Mouse (Mus musculus): ENCODE data around the gene Nckap5l. TPM values are rescaled to one million over a fixed set of nuclear protein-coding genes. Genes with fewer than 3 reads are reported as not detected.

Nckap5l gene
- polyA plus RNA-seq, 1 experiment from 2014 or later = 9.3 TPM

- H3K9ac ChIP-seq = no peak overlapping the region
- H3K4me2 ChIP-seq = peak overlapping the region; percentile 4; the same call in 1 of the 2 replicates
Observed at GRCm38 (mm10) chr15:99440816-99441457, 16.6 kb downstream of the Nckap5l start.

GRCm38 (mm10) chr15:99440112-99440815, 17.3 kb downstream of the Nckap5l start:
- 45% methylated on average over 2 of the region's 2 CpGs for WGBS
- Histone ChIP-seq H3K4me3 (no peak overlapping the region), H3K27me3 (no peaks in the 10 kb centered on the region), H3K9ac (no peak overlapping the region), H3K4me2 (peak overlapping the region; percentile 4; the same call in 1 of the 2 replicates), H3K27ac (peak overlapping the region; percentile 83), H3K36me3 (ENCODE audit: poor library complexity, severe bottlenecking) (peaks cover 17% of the 10 kb centered on the region), H3K4me1 (peaks cover 32% of the 10 kb centered on the region), H3K9me3 (replicated peaks) (no peaks in the 10 kb centered on the region)
- peak; percentile 80 for ATAC-seq

More at GRCm38 (mm10) chr15:99440816-99441457, 16.6 kb downstream of the Nckap5l start:
- Histone ChIP-seq H3K4me3 (no peak overlapping the region), H3K36me3 (ENCODE audit: poor library complexity, severe bottlenecking) (peaks cover 17% of the 10 kb centered on the region), H3K27ac (peak overlapping the region; percentile 83), H3K27me3 (no peaks in the 10 kb centered on the region), H3K9me3 (replicated peaks) (no peaks in the 10 kb centered on the region), H3K4me1 (peaks cover 29% of the 10 kb centered on the region)
- peak; percentile 33 for ATAC-seq
- WGBS = 51% methylated on average over 8 of the region's 8 CpGs

- H3K27ac ChIP-seq = no peak overlapping the region
- peaks cover 17% of the 10 kb centered on the region for H3K36me3 ChIP-seq (ENCODE audit: poor library complexity, severe bottlenecking)
- peaks cover 32% of the 10 kb centered on the region for H3K4me1 ChIP-seq
- WGBS = 84% methylated on average over 8 of the region's 8 CpGs
- no peak overlapping the region for H3K9ac ChIP-seq
- no peaks in the 10 kb centered on the region for H3K27me3 ChIP-seq
- no peak overlapping the region for H3K4me3 ChIP-seq
- no peak overlapping the region for H3K4me2 ChIP-seq
- H3K9me3 ChIP-seq (replicated peaks) = no peaks in the 10 kb centered on the region
- ATAC-seq = no peak
Observed at GRCm38 (mm10) chr15:99438966-99439698, 18.4 kb downstream of the Nckap5l start.

GRCm38 (mm10) chr15:99433913-99434312, 23.6 kb downstream of the Nckap5l start:
- Histone ChIP-seq H3K27me3 (no peaks in the 10 kb centered on the region), H3K9ac (no peak overlapping the region), H3K36me3 (ENCODE audit: poor library complexity, severe bottlenecking) (peaks cover 60% of the 10 kb centered on the region), H3K27ac (no peak overlapping the region), H3K4me2 (no peak overlapping the region), H3K4me1 (peaks cover 11% of the 10 kb centered on the region), H3K4me3 (no peak overlapping the region), H3K9me3 (replicated peaks) (no peaks in the 10 kb centered on the region)
- ATAC-seq = no peak
- 91% methylated on average over 12 of the region's 12 CpGs for WGBS

GRCm38 (mm10) chr15:99433081-99433718, 24.3 kb downstream of the Nckap5l start:
- Histone ChIP-seq H3K27me3 (no peaks in the 10 kb centered on the region), H3K9ac (no peak overlapping the region), H3K4me3 (no peak overlapping the region), H3K36me3 (ENCODE audit: poor library complexity, severe bottlenecking) (peaks cover 64% of the 10 kb centered on the region), H3K4me2 (no peak overlapping the region), H3K27ac (no peak overlapping the region), H3K9me3 (replicated peaks) (no peaks in the 10 kb centered on the region), H3K4me1 (peaks cover 11% of the 10 kb centered on the region)
- no peak for ATAC-seq
- 90% methylated on average over 16 of the region's 16 CpGs for WGBS

GRCm38 (mm10) chr15:99431967-99432366, 25.6 kb downstream of the Nckap5l start:
- no peaks in the 10 kb centered on the region for H3K9me3 ChIP-seq (replicated peaks)
- H3K27me3 ChIP-seq = no peaks in the 10 kb centered on the region
- H3K36me3 ChIP-seq (ENCODE audit: poor library complexity, severe bottlenecking) = peaks cover 69% of the 10 kb centered on the region
- peaks cover 11% of the 10 kb centered on the region for H3K4me1 ChIP-seq
- no peak overlapping the region for H3K9ac ChIP-seq
- WGBS = 95% methylated on average over 8 of the region's 8 CpGs
- no peak overlapping the region for H3K27ac ChIP-seq
- H3K4me2 ChIP-seq = no peak overlapping the region
- ATAC-seq = no peak
- no peak overlapping the region for H3K4me3 ChIP-seq

GRCm38 (mm10) chr15:99431504-99431903, 26.0 kb downstream of the Nckap5l start:
- Histone ChIP-seq H3K4me1 (peaks cover 9% of the 10 kb centered on the region), H3K9ac (no peak overlapping the region), H3K27ac (no peak overlapping the region), H3K4me2 (no peak overlapping the region), H3K27me3 (no peaks in the 10 kb centered on the region), H3K9me3 (replicated peaks) (no peaks in the 10 kb centered on the region), H3K36me3 (ENCODE audit: poor library complexity, severe bottlenecking) (peaks cover 72% of the 10 kb centered on the region), H3K4me3 (no peak overlapping the region)
- 88% methylated on average over 7 of the region's 7 CpGs for WGBS
- ATAC-seq = no peak

- WGBS = 88% methylated on average over 10 of the region's 10 CpGs
- no peak overlapping the region for H3K27ac ChIP-seq
- no peak for ATAC-seq
- H3K27me3 ChIP-seq = no peaks in the 10 kb centered on the region
- no peak overlapping the region for H3K4me2 ChIP-seq
- H3K4me1 ChIP-seq = peaks cover 5% of the 10 kb centered on the region
- H3K9ac ChIP-seq = no peak overlapping the region
- H3K36me3 ChIP-seq (ENCODE audit: poor library complexity, severe bottlenecking) = peaks cover 76% of the 10 kb centered on the region
- H3K9me3 ChIP-seq (replicated peaks) = no peaks in the 10 kb centered on the region
- H3K4me3 ChIP-seq = no peak overlapping the region
Observed at GRCm38 (mm10) chr15:99431063-99431462, 26.5 kb downstream of the Nckap5l start.

- peaks cover 83% of the 10 kb centered on the region for H3K36me3 ChIP-seq (ENCODE audit: poor library complexity, severe bottlenecking)
- no peak for ATAC-seq
- WGBS = 83% methylated on average over 8 of the region's 8 CpGs
- H3K9ac ChIP-seq = no peak overlapping the region
- H3K4me2 ChIP-seq = no peak overlapping the region
- no peaks in the 10 kb centered on the region for H3K9me3 ChIP-seq (replicated peaks)
- no peak overlapping the region for H3K4me3 ChIP-seq
- no peaks in the 10 kb centered on the region; the same call in 1 of the 2 replicates for H3K4me1 ChIP-seq
- H3K27ac ChIP-seq = no peak overlapping the region
- no peaks in the 10 kb centered on the region for H3K27me3 ChIP-seq
Observed at GRCm38 (mm10) chr15:99430394-99430793, 27.2 kb downstream of the Nckap5l start.

GRCm38 (mm10) chr15:99423884-99424283, 33.7 kb downstream of the Nckap5l start:
- no peak for ATAC-seq
- Histone ChIP-seq H3K27ac (no peak overlapping the region; the same call in 1 of the 2 replicates), H3K4me2 (no peak overlapping the region), H3K4me3 (no peak overlapping the region), H3K27me3 (no peaks in the 10 kb centered on the region), H3K9ac (no peak overlapping the region), H3K36me3 (ENCODE audit: poor library complexity, severe bottlenecking) (peaks cover 73% of the 10 kb centered on the region), H3K9me3 (replicated peaks) (no peaks in the 10 kb centered on the region), H3K4me1 (peaks cover 16% of the 10 kb centered on the region)
- 92% methylated on average over 9 of the region's 9 CpGs for WGBS

GRCm38 (mm10) chr15:99423131-99423530, 34.4 kb downstream of the Nckap5l start:
- ATAC-seq = no peak
- no peak overlapping the region for H3K27ac ChIP-seq
- H3K4me2 ChIP-seq = no peak overlapping the region
- no peaks in the 10 kb centered on the region for H3K27me3 ChIP-seq
- peaks cover 66% of the 10 kb centered on the region for H3K36me3 ChIP-seq (ENCODE audit: poor library complexity, severe bottlenecking)
- WGBS = 94% methylated on average over 10 of the region's 10 CpGs
- H3K9me3 ChIP-seq (replicated peaks) = no peaks in the 10 kb centered on the region
- no peak overlapping the region for H3K4me3 ChIP-seq
- H3K4me1 ChIP-seq = peaks cover 16% of the 10 kb centered on the region
- H3K9ac ChIP-seq = no peak overlapping the region

- Histone ChIP-seq H3K27me3 (no peaks in the 10 kb centered on the region), H3K36me3 (ENCODE audit: poor library complexity, severe bottlenecking) (peaks cover 60% of the 10 kb centered on the region), H3K9ac (no peak overlapping the region), H3K4me3 (no peak overlapping the region), H3K27ac (no peak overlapping the region), H3K4me1 (peaks cover 16% of the 10 kb centered on the region), H3K4me2 (no peak overlapping the region), H3K9me3 (replicated peaks) (no peaks in the 10 kb centered on the region)
- 91% methylated on average over 23 of the region's 23 CpGs for WGBS
- no peak for ATAC-seq
Observed at GRCm38 (mm10) chr15:99422551-99422950, 35.0 kb downstream of the Nckap5l start.
